In genomic region chr1:132650680-132651079, GRCm38 (mm10) we compare ENCODE assay signal across 17 mouse cellular contexts.
DNase-seq lines count a peak whose midpoint lies in the region; ATAC-seq and TF ChIP-seq lines count a peak whose summit lies in the region.
"Had no signal": no experiment of that assay in that cellular context is flagged by ENCODE, and none has a peak within 500 bp of the region (broad histone marks: within the 10 kb centered on the region; RNA-seq: fewer than 3 reads in every experiment).

No protein-coding gene starts in this region.

- TF ChIP-seq EP300 in heart, adult 2 months (IDR thresholded peaks at IDR 0.05; ENCODE audit: insufficient read depth, low read depth, low read length), result no peak

- peak; percentile 72 for ATAC-seq in hindbrain, embryonic 11.5 days (ENCODE audit: low FRiP score)
- peak; percentile 51 for ATAC-seq in midbrain, embryonic 13.5 days
- ATAC-seq: intestine, postnatal 0 days; liver, embryonic 12.5 days had no signal

- WGBS in hindbrain, embryonic 11.5 days, result 50% methylated on average over 9 of the region's 9 CpGs
- 46% methylated on average over 9 of the region's 9 CpGs for WGBS in midbrain, embryonic 13.5 days
- WGBS in heart, adult 2 months, result 69% methylated on average over 9 of the region's 9 CpGs

- peaks cover 5% of the 10 kb centered on the region; the same call in 1 of the 2 replicates for H3K4me1 ChIP-seq in hindbrain, embryonic 11.5 days (replicated peaks; ENCODE audit: control insufficient read depth, insufficient read depth, low read length)
- peaks cover 50% of the 10 kb centered on the region for H3K4me1 ChIP-seq in midbrain, embryonic 13.5 days (replicated peaks)
- H3K4me1 ChIP-seq in heart, adult 2 months (ENCODE audit: control insufficient read depth, insufficient read depth, low read length), result no peaks in the 10 kb centered on the region
- H3K4me1 ChIP-seq: embryonic facial prominence, embryonic 12.5 days; liver, embryonic 12.5 days; megakaryocyte, embryonic 14.5 days had no signal

- H3K9ac ChIP-seq in hindbrain, embryonic 11.5 days (ENCODE audit: low read depth, low read length), result no peak overlapping the region
- peak overlapping the region; percentile 23; the same call in 1 of the 2 replicates for H3K9ac ChIP-seq in midbrain, embryonic 13.5 days (replicated peaks)
- no peak overlapping the region for H3K9ac ChIP-seq in heart, adult 2 months (ENCODE audit: low read depth, low read length)
- H3K9ac ChIP-seq: embryonic facial prominence, embryonic 12.5 days; liver, embryonic 12.5 days had no signal

- TF ChIP-seq POLR2A in brain, embryonic 14.5 days (IDR thresholded peaks at IDR 0.05; ENCODE audit: borderline replicate concordance, extremely low read depth, insufficient read depth, insufficient read length, poor library complexity, severe bottlenecking), result no peak
- TF ChIP-seq POLR2A in heart, adult 2 months (IDR thresholded peaks at IDR 0.05; ENCODE audit: insufficient read depth, low read depth, low read length), result no peak

- peak; percentile 58 for DNase-seq in brain, adult 2 months (ENCODE audit: low read depth, low spot score)
- DNase-seq in brain, embryonic 14.5 days (ENCODE audit: low read depth), result peak; percentile 88
- DNase-seq in hindbrain, embryonic 11.5 days (ENCODE audit: low spot score), result peak; percentile 31
- no peak for DNase-seq in gastrocnemius, adult 18-20 months (ENCODE audit: low spot score)
- DNase-seq in heart, adult 8-10 months (ENCODE audit: low spot score), result no peak
- no peak for DNase-seq in heart, adult 2 months
- DNase-seq: adrenal gland, postnatal 14 days; heart, adult 18-20 months; layer of hippocampus, adult 9-11 months; right cerebral cortex, adult 18-20 months; thymus, postnatal 14 days had no signal

- intact Hi-C loops in heart, adult 2 months (cut with DNase I), result no loop called here

- H3K36me3 ChIP-seq in hindbrain, embryonic 11.5 days (ENCODE audit: control insufficient read depth, insufficient read depth, low read length), result no peaks in the 10 kb centered on the region
- 0 out of 2 replicates have a peak, but pooled peaks cover 6% of the 10 kb centered on the region for H3K36me3 ChIP-seq in midbrain, embryonic 13.5 days
- no peaks in the 10 kb centered on the region for H3K36me3 ChIP-seq in heart, adult 2 months (ENCODE audit: control insufficient read depth, insufficient read depth, low read length)
- H3K36me3 ChIP-seq: embryonic facial prominence, embryonic 12.5 days; liver, embryonic 12.5 days had no signal

- no peak for TF ChIP-seq CTCF in brain, embryonic 14.5 days (IDR thresholded peaks at IDR 0.05; ENCODE audit: borderline replicate concordance, extremely low read depth, insufficient read depth, insufficient read length)
- no peak for TF ChIP-seq CTCF in heart, adult 2 months (IDR thresholded peaks at IDR 0.05)

- H3K79me2 ChIP-seq in heart, adult 2 months (replicated peaks; ENCODE audit: control insufficient read depth, insufficient read depth, low read length), result no peaks in the 10 kb centered on the region

- peak overlapping the region; percentile 54 for H3K27ac ChIP-seq in hindbrain, embryonic 11.5 days (ENCODE audit: low read depth, low read length)
- H3K27ac ChIP-seq in midbrain, embryonic 13.5 days, result peak overlapping the region; percentile 79
- no peak overlapping the region for H3K27ac ChIP-seq in heart, adult 2 months
- H3K27ac ChIP-seq: embryonic facial prominence, embryonic 12.5 days; kidney, postnatal 0 days; liver, embryonic 12.5 days had no signal

- H3K9me3 ChIP-seq in hindbrain, embryonic 11.5 days (ENCODE audit: control insufficient read depth, low read length), result no peaks in the 10 kb centered on the region
- no peaks in the 10 kb centered on the region for H3K9me3 ChIP-seq in midbrain, embryonic 13.5 days
- H3K9me3 ChIP-seq: embryonic facial prominence, embryonic 12.5 days; liver, embryonic 12.5 days; megakaryocyte, embryonic 14.5 days had no signal

- H3K27me3 ChIP-seq in hindbrain, embryonic 11.5 days (ENCODE audit: control insufficient read depth, insufficient read depth, low read length), result no peaks in the 10 kb centered on the region
- H3K27me3 ChIP-seq in midbrain, embryonic 13.5 days, result no peaks in the 10 kb centered on the region
- no peaks in the 10 kb centered on the region for H3K27me3 ChIP-seq in heart, adult 2 months (ENCODE audit: control insufficient read depth, insufficient read depth, low read length)
- H3K27me3 ChIP-seq: embryonic facial prominence, embryonic 12.5 days had no signal

- no peak overlapping the region for H3K4me3 ChIP-seq in hindbrain, embryonic 11.5 days (ENCODE audit: low read depth, low read length)
- H3K4me3 ChIP-seq in midbrain, embryonic 13.5 days (replicated peaks), result no peak overlapping the region
- no peak overlapping the region for H3K4me3 ChIP-seq in heart, adult 2 months
- H3K4me3 ChIP-seq: embryonic facial prominence, embryonic 12.5 days; liver, embryonic 12.5 days; megakaryocyte, embryonic 14.5 days had no signal

- H3K4me2 ChIP-seq in hindbrain, embryonic 11.5 days (replicated peaks; ENCODE audit: low read depth, low read length), result no peak overlapping the region
- no peak overlapping the region for H3K4me2 ChIP-seq in midbrain, embryonic 13.5 days (replicated peaks)
- H3K4me2 ChIP-seq: embryonic facial prominence, embryonic 12.5 days; liver, embryonic 12.5 days had no signal

Comparison
In these comparisons a context has a peak if more than half of its experiments do, and no peak if none do; other contexts are left out.
1. DNase-seq: peak in brain, adult 2 months (single experiment), brain, embryonic 14.5 days (single experiment) and hindbrain, embryonic 11.5 days (single experiment); none in gastrocnemius, adult 18-20 months (single experiment), heart, adult 8-10 months (single experiment) and heart, adult 2 months (0 of 2).